Mouse (Mus musculus) megakaryocyte-erythroid progenitor cell, adult 5-6 weeks (primary cell): ENCODE results near the gene Gm17631. TPM values are rescaled to one million over a fixed set of nuclear protein-coding genes. Genes with fewer than 3 reads are reported as not detected.
"Not testable (repeated sequence)": the region's sequence is repeated elsewhere in the genome, so short reads cannot be mapped to it uniquely, and the experiment has no call there.

ENCODE experiments used
- ATAC-seq: replicated peaks from 2 replicates; pipeline ENCODE4 v1.8.0; 2016; ENCODE audit warnings: mild to moderate bottlenecking, inconsistent platforms; ENCODE audit not compliant: severe bottlenecking, poor library complexity, low FRiP score, low TSS enrichment
- total RNA-seq, 2 experiments: library from RNA; stranded (forward) in 1 of 2; stranded (reverse) in 1 of 2; fragments of 200-1000, 215-1000 nt in 1 of 2; fragments of >200 nt in 1 of 2; fragmentation: Nextera tagmentation in 1 of 2; gene quantifications; 2 replicates each; pipeline ENCODE4 v1.2.3; 2014 to 2017

Gm17631 gene
- total RNA-seq (2014; fragmentation: Nextera tagmentation) (not detected in 2 replicates), total RNA-seq (2017) (not detected in 2 replicates)

- not testable (repeated sequence) for ATAC-seq
These were observed at the start of gene Gm17631 for GRCm38 (mm10) chr6:129862349-129862748. Gm17631 (plus strand) TSS chr6:129862649.

GRCm38 (mm10) chr6:129817731-129818130 lies 44.7 kb upstream of the Gm17631 start:
- ATAC-seq = no peak

GRCm38 (mm10) chr6:129824004-129824403 lies 38.4 kb upstream of the Gm17631 start:
- no peak for ATAC-seq

- ATAC-seq = no peak
These were observed 36.9 kb upstream of the Gm17631 start for GRCm38 (mm10) chr6:129825559-129825958.

GRCm38 (mm10) chr6:129876549-129876948 lies 14.1 kb downstream of the Gm17631 start, which contains the start of gene Klra17:
Klra17 (minus strand) TSS chr6:129876672.
- no peak for ATAC-seq

- no peak for ATAC-seq
These were observed 20.1 kb downstream of the Gm17631 start for GRCm38 (mm10) chr6:129882525-129882924.

Other genes with a start within 250 kb of the Gm17631 start
- 1.2 and 2.4 TPM in 2 replicates for gene Klrk1, start 238.8 kb upstream of the Gm17631 start, total RNA-seq (2014; fragmentation: Nextera tagmentation)
- gene Klrk1, start 238.8 kb upstream of the Gm17631 start, total RNA-seq (2017) = 1.3 and 18.7 TPM in 2 replicates
- not detected in 2 replicates for gene Klrc3, start 219.3 kb upstream of the Gm17631 start, total RNA-seq (2014; fragmentation: Nextera tagmentation)
- 1.3 TPM in 1 of 2 replicates, not detected in the other for gene Klrc3, start 219.3 kb upstream of the Gm17631 start, total RNA-seq (2017)
- 0.12 TPM in 1 of 2 replicates, not detected in the other for gene Klrc2, start 202.0 kb upstream of the Gm17631 start, total RNA-seq (2014; fragmentation: Nextera tagmentation)
- 0.30 and 0.47 TPM in 2 replicates for gene Klrc2, start 202.0 kb upstream of the Gm17631 start, total RNA-seq (2017)
- 1.8 TPM in 1 of 2 replicates, not detected in the other for gene Klrc1, start 183.7 kb upstream of the Gm17631 start, total RNA-seq (2014; fragmentation: Nextera tagmentation)
- 26.3 TPM in 1 of 2 replicates, not detected in the other for gene Klrc1, start 183.7 kb upstream of the Gm17631 start, total RNA-seq (2017)
- gene Klri1, start 145.5 kb upstream of the Gm17631 start, total RNA-seq (2014; fragmentation: Nextera tagmentation) = 1.1 TPM in 1 of 2 replicates, not detected in the other
- 4.0 TPM in 1 of 2 replicates, not detected in the other for gene Klri1, start 145.5 kb upstream of the Gm17631 start, total RNA-seq (2017)
- 0.59 TPM in 1 of 2 replicates, not detected in the other for gene Klri2, start 122.2 kb upstream of the Gm17631 start, total RNA-seq (2014; fragmentation: Nextera tagmentation)
- 3.3 TPM in 1 of 2 replicates, not detected in the other for gene Klri2, start 122.2 kb upstream of the Gm17631 start, total RNA-seq (2017)
- not detected in 2 replicates for gene Gm156, start 78.4 kb upstream of the Gm17631 start, total RNA-seq (2014; fragmentation: Nextera tagmentation)
- not detected in 2 replicates for gene Gm156, start 78.4 kb upstream of the Gm17631 start, total RNA-seq (2017)
- not detected in 2 replicates for gene Klra17, start 14.0 kb downstream of the Gm17631 start, total RNA-seq (2014; fragmentation: Nextera tagmentation)
- gene Klra17, start 14.0 kb downstream of the Gm17631 start, total RNA-seq (2017) = not detected in 2 replicates
- gene Klra5, start 55.0 kb downstream of the Gm17631 start, total RNA-seq (2014; fragmentation: Nextera tagmentation) = not detected in 2 replicates
- not detected in 2 replicates for gene Klra5, start 55.0 kb downstream of the Gm17631 start, total RNA-seq (2017)
- gene Klra6, start 164.3 kb downstream of the Gm17631 start, total RNA-seq (2014; fragmentation: Nextera tagmentation) = not detected in 2 replicates
- not detected in 2 replicates for gene Klra6, start 164.3 kb downstream of the Gm17631 start, total RNA-seq (2017)
- 0.49 TPM in 1 of 2 replicates, not detected in the other for gene Klra4, start 204.6 kb downstream of the Gm17631 start, total RNA-seq (2014; fragmentation: Nextera tagmentation)
- 3.0 TPM in 1 of 2 replicates, not detected in the other for gene Klra4, start 204.6 kb downstream of the Gm17631 start, total RNA-seq (2017)